Mouse (Mus musculus) cerebellum, adult 9-10 months (tissue): ENCODE measurements around the gene Baiap2l1.

Experiments used
- DNase-seq: peaks from one replicate; pipeline ENCODE4 v3.0.0; 2022

The Baiap2l1 gene

GRCm38 (mm10) chr5:144222811-144223502, 135.0 kb downstream of the Baiap2l1 start:
- peak; percentile 92 for DNase-seq

GRCm38 (mm10) chr5:144221305-144221704, 136.6 kb downstream of the Baiap2l1 start:
- DNase-seq: peak; percentile 49

- peak; percentile 26 for DNase-seq
Measured at GRCm38 (mm10) chr5:144219936-144220335, 138.0 kb downstream of the Baiap2l1 start.

DNA sequence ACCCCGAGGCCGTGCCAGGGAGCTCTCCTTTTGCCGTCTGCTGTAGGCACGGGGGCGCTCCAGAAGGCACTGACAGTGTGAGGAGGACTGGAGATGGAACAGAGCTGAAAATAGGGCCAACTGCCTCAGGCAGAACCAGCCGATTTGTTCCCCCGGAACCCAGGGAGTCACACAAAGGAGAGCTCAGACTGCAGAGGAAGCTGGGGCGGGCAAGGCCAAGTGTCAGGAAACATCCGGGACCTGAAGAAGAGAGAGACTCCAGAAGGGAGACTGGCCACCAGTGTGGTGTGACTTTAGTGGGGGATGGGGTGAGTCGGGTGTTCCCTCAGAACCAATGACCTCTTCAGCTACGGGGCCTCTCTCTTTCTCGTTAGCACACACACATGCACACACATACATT, 138.6 kb downstream of the Baiap2l1 start:
- peak; percentile 41 for DNase-seq

DNA sequence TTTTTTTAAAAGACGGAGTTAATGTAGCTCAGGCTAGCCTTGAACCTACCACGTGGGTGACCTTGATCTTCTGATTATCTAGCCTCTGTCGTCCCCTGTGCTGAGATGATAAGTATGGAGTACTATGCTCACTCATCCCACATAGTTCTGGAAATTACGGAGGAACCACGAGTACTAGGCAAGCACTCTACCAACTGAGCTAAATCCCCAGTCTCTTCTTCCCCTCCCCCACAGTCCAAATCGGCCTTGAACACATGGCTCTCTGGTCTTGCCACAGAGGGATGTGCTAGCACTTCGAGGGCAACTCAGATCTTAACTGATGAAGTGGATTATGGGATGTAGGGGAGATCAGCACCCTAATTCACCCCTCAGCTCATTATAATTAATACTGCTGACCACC, 139.9 kb downstream of the Baiap2l1 start:
- DNase-seq: peak; percentile 26

- peak; percentile 13 for DNase-seq
Measured at GRCm38 (mm10) chr5:144215992-144216391, 141.9 kb downstream of the Baiap2l1 start.
